Mouse (Mus musculus) small intestine, adult 2 months (tissue): Measurements from ENCODE around the gene Slc30a6. TPM values are rescaled to one million over a fixed set of nuclear protein-coding genes. Genes with fewer than 3 reads are reported as not detected.

ENCODE experiments used
- H3K27ac ChIP-seq: fragments of 200-500 bp; 2 replicates; pipeline ENCODE4 v1.5.1; 2012; ENCODE audit warnings: low read depth, low read length, control low read depth, inconsistent platforms; ENCODE audit not compliant: insufficient read depth
- H3K27me3 ChIP-seq: fragments of 200-500 bp; 2 replicates; pipeline ENCODE4 v1.6.1; 2012; ENCODE audit warnings: mild to moderate bottlenecking, moderate library complexity, low read length, inconsistent platforms; ENCODE audit not compliant: control insufficient read depth, insufficient read depth
- H3K36me3 ChIP-seq: fragments of 200-500 bp; 2 replicates; pipeline ENCODE4 v1.6.1; 2012; ENCODE audit warnings: mild to moderate bottlenecking, low read length, control low read depth, inconsistent platforms; ENCODE audit not compliant: control insufficient read depth, insufficient read depth
- H3K4me1 ChIP-seq: fragments of 200-500 bp; 2 replicates; pipeline ENCODE4 v1.6.1; 2012; ENCODE audit warnings: low read length, inconsistent platforms, mixed read lengths; ENCODE audit not compliant: control insufficient read depth, insufficient read depth, insufficient read length
- H3K4me3 ChIP-seq: fragments of 200-500 bp; 2 replicates; pipeline ENCODE4 v1.5.1; 2012; ENCODE audit warnings: low read depth, mild to moderate bottlenecking, control low read depth, inconsistent platforms, low read length, moderate library complexity
- CTCF ChIP-seq: fragments of 200-500 bp; IDR thresholded peaks from 2 replicates; pipeline ENCODE4 v1.5.1; 2012; ENCODE audit warnings: low read depth, mild to moderate bottlenecking, control low read depth, inconsistent platforms, low read length, moderate library complexity, mixed read lengths; ENCODE audit not compliant: insufficient replicate concordance, insufficient read length; ENCODE audit errors: extremely low read depth
- POLR2A ChIP-seq: fragments of 200-500 bp; IDR thresholded peaks from 2 replicates; pipeline ENCODE4 v1.6.1; 2012; ENCODE audit warnings: low read depth, mild to moderate bottlenecking, control low read depth, inconsistent platforms, low read length, moderate library complexity
- WGBS: fragments of 180-500 bp; shearing (Covaris S2); methylation state at CpG from one replicate; pipeline ENCODE4 v1.1.7; 2018; 5-methylcytosine and 5-hydroxymethylcytosine counted together
- polyA plus RNA-seq: library from polyadenylated mRNA; depleted of rRNA; stranded (reverse); fragments of >200 nt; gene quantifications from 2 replicates; pipeline ENCODE4 v1.2.3, GENCODE M21; 2012

The Slc30a6 gene
- polyA plus RNA-seq, 1 experiment: 14.6 TPM

GRCm38 (mm10) chr17:74416841-74417360 lies 21.5 kb downstream of the Slc30a6 start:
- no peak overlapping the region for H3K27ac ChIP-seq
- no peak for TF ChIP-seq CTCF
- no peak for TF ChIP-seq POLR2A
- no peak overlapping the region for H3K4me3 ChIP-seq
- H3K27me3 ChIP-seq: no peaks in the 10 kb centered on the region
- H3K36me3 ChIP-seq: peaks cover 57% of the 10 kb centered on the region
- WGBS: 93% methylated on average over 8 of the region's 8 CpGs
- no peaks in the 10 kb centered on the region for H3K4me1 ChIP-seq

DNA sequence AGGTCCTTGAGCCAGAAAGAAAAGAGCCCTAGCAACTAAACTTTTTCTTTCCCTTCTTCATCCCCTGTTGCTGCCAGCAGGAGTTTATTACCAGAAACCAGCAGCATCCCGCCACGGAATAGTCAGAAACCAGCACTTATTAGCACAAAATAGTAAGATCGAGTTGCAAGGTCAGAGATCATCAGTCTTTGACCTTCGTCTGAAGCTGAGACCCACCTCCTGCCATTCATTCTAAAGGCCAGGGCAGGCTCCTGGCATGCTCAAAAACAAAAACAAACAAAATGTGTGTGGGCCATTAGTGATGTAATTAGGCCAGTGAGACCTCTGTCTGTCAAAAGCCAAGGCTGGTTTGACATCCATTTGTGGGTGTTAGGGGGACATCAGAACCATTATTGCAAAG lies 22.8 kb downstream of the Slc30a6 start:
- Histone ChIP-seq H3K4me1 (no peaks in the 10 kb centered on the region), H3K27me3 (no peaks in the 10 kb centered on the region), H3K4me3 (no peak overlapping the region), H3K36me3 (peaks cover 51% of the 10 kb centered on the region), H3K27ac (no peak overlapping the region)
- whole genome bisulfite sequencing: 78% methylated on average over 4 of the region's 4 CpGs
- TF ChIP-seq POLR2A (no peak), CTCF (no peak)

DNA sequence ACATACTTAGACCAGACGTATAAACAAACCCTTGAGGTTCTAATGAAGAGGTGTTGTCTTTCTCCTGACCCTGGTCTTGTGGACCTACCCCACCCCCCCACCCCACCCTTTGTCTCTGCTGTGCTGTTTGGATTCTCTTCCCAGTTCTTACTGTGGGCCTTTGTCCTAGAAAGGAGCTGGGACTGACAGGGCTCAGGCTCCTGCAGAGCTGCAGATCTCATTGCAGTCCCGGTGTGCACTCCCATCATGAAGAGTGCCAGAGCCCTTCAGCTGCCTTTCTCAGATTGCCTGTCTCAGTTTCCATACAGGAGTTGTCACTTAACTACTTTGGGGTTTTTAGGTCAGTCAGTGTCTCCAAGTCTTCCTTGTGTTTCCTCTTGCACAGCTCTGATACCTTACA lies 25.2 kb downstream of the Slc30a6 start:
- no peaks in the 10 kb centered on the region for H3K4me1 ChIP-seq
- H3K27me3 ChIP-seq: no peaks in the 10 kb centered on the region
- H3K4me3 ChIP-seq: no peak overlapping the region
- no peak overlapping the region for H3K27ac ChIP-seq
- 90% methylated on average over 2 of the region's 2 CpGs for WGBS
- TF ChIP-seq POLR2A: no peak
- TF ChIP-seq CTCF: no peak
- peaks cover 50% of the 10 kb centered on the region for H3K36me3 ChIP-seq

- no peak overlapping the region for H3K27ac ChIP-seq
- no peak overlapping the region for H3K4me3 ChIP-seq
- TF ChIP-seq POLR2A: no peak
- no peak for TF ChIP-seq CTCF
- H3K4me1 ChIP-seq: no peaks in the 10 kb centered on the region
- peaks cover 59% of the 10 kb centered on the region for H3K36me3 ChIP-seq
- 89% methylated on average over 12 of the region's 12 CpGs for WGBS
- no peaks in the 10 kb centered on the region for H3K27me3 ChIP-seq
Observed at GRCm38 (mm10) chr17:74424401-74425005, 29.1 kb downstream of the Slc30a6 start.

- Histone ChIP-seq H3K36me3 (peaks cover 64% of the 10 kb centered on the region), H3K27me3 (no peaks in the 10 kb centered on the region), H3K27ac (0 out of 2 replicates have a peak overlapping the region, but pooled peaks have one; percentile 21), H3K4me1 (no peaks in the 10 kb centered on the region), H3K4me3 (no peak overlapping the region)
- no peak for TF ChIP-seq CTCF
- no peak for TF ChIP-seq POLR2A
- WGBS: 55% methylated on average over 8 of the region's 8 CpGs
Observed at GRCm38 (mm10) chr17:74430074-74430473, 34.7 kb downstream of the Slc30a6 start.

- Histone ChIP-seq H3K4me1 (no peaks in the 10 kb centered on the region), H3K4me3 (no peak overlapping the region), H3K36me3 (peaks cover 66% of the 10 kb centered on the region), H3K27me3 (no peaks in the 10 kb centered on the region), H3K27ac (no peak overlapping the region)
- WGBS: 81% methylated on average over 13 of the region's 13 CpGs
- no peak for TF ChIP-seq POLR2A
- no peak for TF ChIP-seq CTCF
Observed at GRCm38 (mm10) chr17:74431481-74431880, 36.1 kb downstream of the Slc30a6 start.

GRCm38 (mm10) chr17:74432631-74433030 lies 37.2 kb downstream of the Slc30a6 start:
- 90% methylated on average over 5 of the region's 5 CpGs for WGBS
- no peaks in the 10 kb centered on the region for H3K27me3 ChIP-seq
- no peak overlapping the region for H3K27ac ChIP-seq
- H3K36me3 ChIP-seq: peaks cover 59% of the 10 kb centered on the region
- H3K4me3 ChIP-seq: no peak overlapping the region
- H3K4me1 ChIP-seq: no peaks in the 10 kb centered on the region
- TF ChIP-seq CTCF (no peak), POLR2A (no peak)
